Mouse (Mus musculus) forebrain, embryonic 10.5 days (tissue): ENCODE measurements at regions not wholly inside any gene's neighbourhood (a gene's known extent, or its start where the extent isn't known, plus 50 kb on each side); places are given as distances from the start of the nearest gene placed in this dataset.
"Not testable (repeated sequence)": the region's sequence is repeated elsewhere in the genome, so short reads cannot be mapped to it uniquely, and the experiment has no call there.

Experiments used
- DNase-seq: peaks from one replicate; pipeline ENCODE4 v3.0.0-alpha.2; 2017; ENCODE audit warnings: low spot score; ENCODE audit errors: extremely low spot score
- H3K27ac ChIP-seq: fragments of 300-500 bp; sonication (generic); 2 replicates; pipeline ENCODE4 v1.5.1; 2016; ENCODE audit warnings: mild to moderate bottlenecking
- H3K27me3 ChIP-seq: fragments of 300-500 bp; sonication (generic); 2 replicates; pipeline ENCODE4 v1.6.1; 2016; ENCODE audit warnings: mild to moderate bottlenecking; ENCODE audit not compliant: poor library complexity, severe bottlenecking
- H3K36me3 ChIP-seq: fragments of 300-500 bp; sonication (generic); replicated peaks from 2 replicates; pipeline ENCODE4 v1.6.1; 2016; ENCODE audit warnings: mild to moderate bottlenecking, moderate library complexity
- H3K4me1 ChIP-seq: fragments of 300-500 bp; sonication (generic); 2 replicates; pipeline ENCODE4 v1.6.1; 2016
- H3K4me3 ChIP-seq: fragments of 300-500 bp; sonication (generic); 2 replicates; pipeline ENCODE4 v1.5.1; 2016; ENCODE audit warnings: mild to moderate bottlenecking, moderate library complexity
- H3K9me3 ChIP-seq: fragments of 300-500 bp; sonication (generic); 2 replicates; pipeline ENCODE4 v1.6.1; 2016; ENCODE audit warnings: mild to moderate bottlenecking, moderate library complexity
- WGBS: fragments of 180-500 bp; shearing (Covaris S2); methylation state at CpG from one replicate; pipeline ENCODE4 v1.1.7; 2016; 5-methylcytosine and 5-hydroxymethylcytosine counted together

- DNase-seq, H3K27me3 ChIP-seq, H3K4me1 ChIP-seq, H3K27ac ChIP-seq, H3K36me3 ChIP-seq, H3K4me3 ChIP-seq, H3K9me3 ChIP-seq: not testable (repeated sequence)
- 66% methylated on average over 9 of the region's 9 CpGs for WGBS
These were observed 116.9 kb downstream of the 1700129C05Rik start for GRCm38 (mm10) chr14:59025757-59026156.

- H3K9me3 ChIP-seq = no peaks in the 10 kb centered on the region
- no peak for DNase-seq
- no peak overlapping the region for H3K4me3 ChIP-seq
- 90% methylated on average over 3 of the region's 3 CpGs for WGBS
- no peaks in the 10 kb centered on the region for H3K4me1 ChIP-seq
- no peaks in the 10 kb centered on the region for H3K27me3 ChIP-seq
- no peak overlapping the region for H3K27ac ChIP-seq
- no peaks in the 10 kb centered on the region for H3K36me3 ChIP-seq
These were observed 133.2 kb downstream of the 1700129C05Rik start for GRCm38 (mm10) chr14:59009534-59009933.

- H3K36me3 ChIP-seq = no peaks in the 10 kb centered on the region
- 73% methylated on average over 5 of the region's 5 CpGs for WGBS
- H3K4me1 ChIP-seq = peaks cover 9% of the 10 kb centered on the region; the same call in 1 of the 2 replicates
- H3K27ac ChIP-seq = no peak overlapping the region
- H3K9me3 ChIP-seq = no peaks in the 10 kb centered on the region
- H3K4me3 ChIP-seq = no peak overlapping the region
- DNase-seq = no peak
- no peaks in the 10 kb centered on the region for H3K27me3 ChIP-seq
These were observed 143.5 kb downstream of the 1700129C05Rik start for GRCm38 (mm10) chr14:58999106-58999778.

- 95% methylated on average over 6 of the region's 6 CpGs for WGBS
- Histone ChIP-seq H3K27ac (no peak overlapping the region), H3K4me3 (no peak overlapping the region), H3K9me3 (no peaks in the 10 kb centered on the region), H3K4me1 (peaks cover 5% of the 10 kb centered on the region; the same call in 1 of the 2 replicates), H3K27me3 (no peaks in the 10 kb centered on the region), H3K36me3 (no peaks in the 10 kb centered on the region)
- no peak for DNase-seq
These were observed 147.7 kb downstream of the 1700129C05Rik start for GRCm38 (mm10) chr14:58994994-58995393.

GRCm38 (mm10) chr14:58989644-58990217 lies 153.0 kb downstream of the 1700129C05Rik start:
- H3K36me3 ChIP-seq = no peaks in the 10 kb centered on the region
- H3K9me3 ChIP-seq = no peaks in the 10 kb centered on the region
- no peak for DNase-seq
- 79% methylated on average over 5 of the region's 5 CpGs for WGBS
- no peak overlapping the region for H3K4me3 ChIP-seq
- peaks cover 16% of the 10 kb centered on the region for H3K4me1 ChIP-seq
- no peak overlapping the region for H3K27ac ChIP-seq
- H3K27me3 ChIP-seq = no peaks in the 10 kb centered on the region

- Histone ChIP-seq H3K36me3 (no peaks in the 10 kb centered on the region), H3K4me1 (peaks cover 16% of the 10 kb centered on the region), H3K9me3 (no peaks in the 10 kb centered on the region), H3K27me3 (no peaks in the 10 kb centered on the region), H3K27ac (peak overlapping the region; percentile 9; the same call in 1 of the 2 replicates), H3K4me3 (no peak overlapping the region)
- 59% methylated on average over 8 of the region's 8 CpGs for WGBS
- DNase-seq = no peak
These were observed 155.0 kb downstream of the 1700129C05Rik start for GRCm38 (mm10) chr14:58987688-58988087.

GRCm38 (mm10) chr14:58985838-58986237 lies 156.9 kb downstream of the 1700129C05Rik start:
- WGBS = 84% methylated on average over 5 of the region's 5 CpGs
- H3K4me3 ChIP-seq = no peak overlapping the region
- no peaks in the 10 kb centered on the region for H3K27me3 ChIP-seq
- H3K36me3 ChIP-seq = no peaks in the 10 kb centered on the region
- peaks cover 16% of the 10 kb centered on the region for H3K4me1 ChIP-seq
- no peaks in the 10 kb centered on the region for H3K9me3 ChIP-seq
- DNase-seq = no peak
- no peak overlapping the region for H3K27ac ChIP-seq

GRCm38 (mm10) chr14:58976791-58977190 lies 165.9 kb downstream of the 1700129C05Rik start:
- H3K36me3 ChIP-seq = no peaks in the 10 kb centered on the region
- DNase-seq = no peak
- no peak overlapping the region for H3K4me3 ChIP-seq
- no peaks in the 10 kb centered on the region for H3K4me1 ChIP-seq
- H3K27me3 ChIP-seq = no peaks in the 10 kb centered on the region
- WGBS = 85% methylated on average over 4 of the region's 4 CpGs
- no peaks in the 10 kb centered on the region; the same call in 1 of the 2 replicates for H3K9me3 ChIP-seq
- no peak overlapping the region for H3K27ac ChIP-seq

GRCm38 (mm10) chr14:58969248-58969647 lies 173.4 kb downstream of the 1700129C05Rik start:
- no peak for DNase-seq
- no peaks in the 10 kb centered on the region; the same call in 1 of the 2 replicates for H3K9me3 ChIP-seq
- WGBS = 73% methylated on average over 3 of the region's 3 CpGs
- H3K27me3 ChIP-seq = no peaks in the 10 kb centered on the region
- H3K4me1 ChIP-seq = no peaks in the 10 kb centered on the region
- no peak overlapping the region for H3K27ac ChIP-seq
- H3K4me3 ChIP-seq = no peak overlapping the region
- no peaks in the 10 kb centered on the region for H3K36me3 ChIP-seq

GRCm38 (mm10) chr14:58967975-58968374 lies 174.7 kb downstream of the 1700129C05Rik start:
- DNase-seq = no peak
- Histone ChIP-seq H3K27ac (no peak overlapping the region), H3K9me3 (no peaks in the 10 kb centered on the region), H3K4me1 (no peaks in the 10 kb centered on the region), H3K4me3 (no peak overlapping the region), H3K27me3 (no peaks in the 10 kb centered on the region), H3K36me3 (no peaks in the 10 kb centered on the region)
- WGBS = 94% methylated on average over 5 of the region's 5 CpGs

- Histone ChIP-seq H3K27me3 (no peaks in the 10 kb centered on the region), H3K36me3 (no peaks in the 10 kb centered on the region), H3K4me1 (no peaks in the 10 kb centered on the region), H3K4me3 (no peak overlapping the region), H3K9me3 (no peaks in the 10 kb centered on the region), H3K27ac (no peak overlapping the region)
- 80% methylated on average over 1 of the region's 1 CpGs for WGBS
- DNase-seq = no peak
These were observed 175.5 kb downstream of the 1700129C05Rik start for GRCm38 (mm10) chr14:58967163-58967562.

GRCm38 (mm10) chr14:58944958-58945357 lies 197.7 kb downstream of the 1700129C05Rik start:
- Histone ChIP-seq H3K36me3 (no peaks in the 10 kb centered on the region), H3K4me1 (no peaks in the 10 kb centered on the region), H3K9me3 (no peaks in the 10 kb centered on the region), H3K27ac (no peak overlapping the region), H3K4me3 (no peak overlapping the region), H3K27me3 (no peaks in the 10 kb centered on the region)
- 95% methylated on average over 2 of the region's 2 CpGs for WGBS
- no peak for DNase-seq

- WGBS = 96% methylated on average over 1 of the region's 1 CpGs
- Histone ChIP-seq H3K4me1 (peaks cover 9% of the 10 kb centered on the region), H3K36me3 (no peaks in the 10 kb centered on the region), H3K27me3 (no peaks in the 10 kb centered on the region), H3K4me3 (no peak overlapping the region), H3K9me3 (no peaks in the 10 kb centered on the region), H3K27ac (no peak overlapping the region)
- DNase-seq = no peak
These were observed 199.4 kb downstream of the 1700129C05Rik start for GRCm38 (mm10) chr14:58943267-58943765.
